Mouse (Mus musculus) gastrocnemius, adult 2 months (tissue): ENCODE results near the gene Mdfi. TPM values are rescaled to one million over a fixed set of nuclear protein-coding genes. Genes with fewer than 3 reads are reported as not detected.
A peak's percentile ranks its signal among the peaks of the same experiment; 100 is the strongest.

ENCODE experiments used
- DNase-seq: peaks from one replicate; pipeline ENCODE4 v3.0.0; 2022
- H3K27ac ChIP-seq: fragments of 200-600 bp; 2 replicates; pipeline ENCODE4 v1.8.1; 2022; ENCODE audit warnings: mild to moderate bottlenecking
- H3K4me3 ChIP-seq: fragments of 200-600 bp; 2 replicates; pipeline ENCODE4 v1.8.1; 2022; ENCODE audit warnings: mild to moderate bottlenecking, moderate library complexity
- CTCF ChIP-seq: fragments of 200-600 bp; IDR thresholded peaks from 2 replicates; pipeline ENCODE4 v1.8.1; 2022; ENCODE audit warnings: antibody characterized with exemption, mild to moderate bottlenecking, moderate library complexity
- intact Hi-C: fragments of 180-260 bp; cut with DNase I; formaldehyde crosslinking; loops from one replicate; pipeline ENCODE4 v1.15.1; 2025
- total RNA-seq, 2 experiments: library from RNA; stranded (reverse); gene quantifications; 2 replicates each; pipeline ENCODE4 v1.2.3; 2021

The Mdfi gene
- total RNA-seq, 2 experiments from 2014 or later = 0.31 to 0.42 TPM

GRCm38 (mm10) chr17:47811265-47811800, 23.2 kb downstream of the Mdfi start:
- no peak for TF ChIP-seq CTCF
- Histone ChIP-seq H3K27ac (no peak overlapping the region), H3K4me3 (no peak overlapping the region)
- DNase-seq = no peak
- intact Hi-C loops = no loop called here

GRCm38 (mm10) chr17:47806230-47806629, 28.3 kb downstream of the Mdfi start:
- no peak for DNase-seq
- H3K27ac ChIP-seq = no peak overlapping the region
- intact Hi-C loops = no loop called here
- no peak for TF ChIP-seq CTCF
- no peak overlapping the region for H3K4me3 ChIP-seq

- H3K4me3 ChIP-seq = no peak overlapping the region
- no peak for DNase-seq
- H3K27ac ChIP-seq = no peak overlapping the region
- intact Hi-C loops = no loop called here
- TF ChIP-seq CTCF = no peak
These were observed 29.2 kb downstream of the Mdfi start for GRCm38 (mm10) chr17:47805047-47805835.

DNA sequence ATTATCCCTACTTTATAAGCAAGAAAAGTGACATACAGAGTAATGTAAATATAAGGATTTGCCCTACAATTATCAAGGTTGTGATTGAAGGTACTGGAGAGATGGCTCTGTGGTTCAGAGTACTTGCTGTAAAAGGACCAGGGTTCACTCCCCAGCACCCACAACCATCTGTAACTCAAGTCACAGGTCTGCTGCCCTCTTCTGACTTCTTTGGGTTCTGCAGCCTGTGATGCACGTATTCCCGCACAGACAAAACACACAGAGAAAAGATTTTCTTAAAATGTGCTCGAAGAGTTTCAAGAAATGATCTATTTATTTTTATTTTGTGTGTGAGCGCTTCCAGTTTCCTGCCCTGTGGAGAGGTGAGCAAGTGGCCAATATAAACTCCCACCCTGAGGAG, 30.8 kb downstream of the Mdfi start:
- peak; percentile 4; the same call in 1 of the 2 replicates for TF ChIP-seq CTCF
- Histone ChIP-seq H3K27ac (no peak overlapping the region), H3K4me3 (no peak overlapping the region)
- no peak for DNase-seq
- intact Hi-C loops = no loop called here

DNA sequence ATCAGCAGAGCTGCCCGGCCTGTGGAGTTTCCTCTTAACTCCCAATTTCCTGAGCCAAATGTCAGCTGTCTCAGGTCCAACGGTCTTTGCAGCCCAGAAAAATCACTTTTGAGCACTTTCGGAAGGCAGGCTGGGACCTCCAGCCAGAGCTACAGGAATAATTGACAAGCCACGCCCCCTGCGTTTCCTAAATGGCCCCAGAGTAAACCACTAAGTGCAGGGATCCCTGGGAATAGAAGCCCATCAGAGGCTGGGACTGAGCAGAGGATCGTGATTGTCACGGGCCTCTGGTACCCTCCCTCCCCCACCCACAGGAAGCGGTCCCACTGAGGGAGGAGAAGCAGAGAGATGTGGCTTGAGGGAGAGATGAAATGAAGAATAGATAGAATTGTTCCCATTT, 31.7 kb downstream of the Mdfi start:
- intact Hi-C loops = no loop called here
- no peak overlapping the region for H3K4me3 ChIP-seq
- no peak overlapping the region for H3K27ac ChIP-seq
- TF ChIP-seq CTCF = no peak
- no peak for DNase-seq

- no peak overlapping the region for H3K27ac ChIP-seq
- intact Hi-C loops = no loop called here
- no peak for TF ChIP-seq CTCF
- no peak overlapping the region for H3K4me3 ChIP-seq
- DNase-seq = no peak
These were observed 37.1 kb downstream of the Mdfi start for GRCm38 (mm10) chr17:47797383-47797782.

- Histone ChIP-seq H3K27ac (no peak overlapping the region), H3K4me3 (no peak overlapping the region)
- peak; percentile 42 for TF ChIP-seq CTCF
- no peak for DNase-seq
- intact Hi-C loops = no loop called here
These were observed 37.5 kb downstream of the Mdfi start for GRCm38 (mm10) chr17:47796968-47797367.

GRCm38 (mm10) chr17:47796156-47796816, 38.2 kb downstream of the Mdfi start:
- TF ChIP-seq CTCF = no peak
- Histone ChIP-seq H3K27ac (no peak overlapping the region), H3K4me3 (no peak overlapping the region)
- intact Hi-C loops = no loop called here
- DNase-seq = peak; percentile 55

- DNase-seq = peak; percentile 65
- intact Hi-C loops = no loop called here
- Histone ChIP-seq H3K27ac (no peak overlapping the region), H3K4me3 (no peak overlapping the region)
- TF ChIP-seq CTCF = peak; percentile 83
These were observed 39.0 kb downstream of the Mdfi start for GRCm38 (mm10) chr17:47795446-47795845.

GRCm38 (mm10) chr17:47793377-47793776, 41.1 kb downstream of the Mdfi start:
- TF ChIP-seq CTCF = peak; percentile 95
- no peak overlapping the region for H3K4me3 ChIP-seq
- intact Hi-C loops = loop anchor here (1.0 to 5.0 kb wide), 3 partner anchors 71 to 307 kb away; no protein-coding TSS in a partner anchor
- H3K27ac ChIP-seq = peak overlapping the region; percentile 46
- DNase-seq = peak; percentile 92

DNA sequence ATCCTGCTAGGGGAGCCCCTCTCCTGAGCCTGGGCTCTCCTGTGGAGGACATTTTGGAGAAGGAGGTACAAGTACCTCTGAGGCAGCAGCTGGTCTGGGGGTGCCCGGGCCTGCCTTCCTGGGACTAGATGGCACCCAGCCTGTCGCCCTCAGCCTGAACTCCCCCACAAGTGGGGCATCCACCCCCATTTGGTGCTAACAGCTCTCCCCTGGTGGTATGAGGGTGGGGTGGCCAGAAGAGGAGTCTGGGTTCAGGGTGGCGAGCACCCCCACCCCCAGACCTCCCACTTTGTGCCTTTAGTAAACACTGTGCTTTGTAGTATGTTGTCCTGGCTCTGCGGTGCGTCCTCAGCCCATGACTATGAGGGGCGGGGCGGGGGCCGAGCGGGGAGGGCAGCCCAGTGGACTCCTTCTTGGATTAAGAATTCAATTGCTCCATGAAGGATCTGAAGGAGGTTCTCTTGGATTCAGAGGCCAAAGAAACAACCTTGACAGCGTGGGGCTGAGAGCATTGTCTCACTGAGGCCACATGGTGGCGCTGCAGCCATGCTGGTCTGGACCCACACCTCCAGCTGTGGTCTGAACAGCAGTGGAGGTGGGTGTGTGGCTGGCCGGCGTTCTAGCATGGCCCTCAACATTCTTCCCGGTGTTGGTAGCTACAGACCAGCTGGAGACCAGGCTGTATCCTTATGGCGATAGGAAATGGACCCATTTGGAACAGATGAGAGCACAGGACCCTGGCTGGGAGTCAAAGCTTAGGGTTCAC, 42.2 kb downstream of the Mdfi start:
- peak; percentile 82 for DNase-seq
- H3K27ac ChIP-seq = peak overlapping the region; percentile 46
- no peak overlapping the region for H3K4me3 ChIP-seq
- intact Hi-C loops = loop anchor here (2.0 to 5.0 kb wide), 2 partner anchors 255 to 309 kb away; no protein-coding TSS in a partner anchor
- TF ChIP-seq CTCF = peak; percentile 90

DNA sequence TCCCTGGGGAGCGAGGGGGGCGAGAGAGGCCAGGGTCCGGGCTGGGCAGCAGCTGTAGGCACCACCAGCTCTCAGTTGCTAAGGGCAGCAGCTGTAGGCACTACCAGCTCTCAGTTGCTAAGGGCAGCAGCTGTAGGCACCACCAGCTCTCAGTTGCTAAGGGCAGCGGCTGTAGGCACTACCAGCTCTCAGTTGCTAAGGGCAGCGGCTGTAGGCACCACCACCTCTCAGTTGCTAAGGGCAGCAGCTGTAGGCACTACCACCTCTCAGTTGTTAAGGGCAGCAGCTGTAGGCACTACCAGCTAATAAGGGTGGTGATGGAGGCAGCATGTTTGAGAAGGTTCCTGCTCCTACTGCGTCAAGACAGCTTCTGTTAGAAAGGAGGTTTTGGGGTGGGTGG, 45.5 kb downstream of the Mdfi start:
- no peak overlapping the region for H3K27ac ChIP-seq
- no peak overlapping the region for H3K4me3 ChIP-seq
- intact Hi-C loops = no loop called here
- no peak for TF ChIP-seq CTCF
- peak; percentile 16 for DNase-seq
